Mouse (Mus musculus) forebrain, embryonic 15.5 days (tissue): ENCODE data around the gene Ercc6l. TPM values are rescaled to one million over a fixed set of nuclear protein-coding genes. Genes with fewer than 3 reads are reported as not detected.

Experiments used
- ATAC-seq: fragments of 200-750 bp; cut with Nextera tagmentation; replicated peaks from 2 replicates; pipeline ENCODE4 v1.8.0; 2017; ENCODE audit warnings: mild to moderate bottlenecking, moderate TSS enrichment, moderate library complexity
- H3K27ac ChIP-seq: fragments of 300-500 bp; sonication (generic); replicated peaks from 2 replicates; pipeline ENCODE4 v1.5.1; 2015; ENCODE audit warnings: mild to moderate bottlenecking, inconsistent platforms
- H3K27me3 ChIP-seq: fragments of 300-500 bp; sonication (generic); 2 replicates; pipeline ENCODE4 v1.6.1; 2015; ENCODE audit warnings: inconsistent platforms
- H3K36me3 ChIP-seq: fragments of 300-500 bp; sonication (generic); 2 replicates; pipeline ENCODE4 v1.6.1; 2015; ENCODE audit warnings: mild to moderate bottlenecking, inconsistent platforms
- H3K4me1 ChIP-seq: fragments of 300-500 bp; sonication (generic); 2 replicates; pipeline ENCODE4 v1.6.1; 2015; ENCODE audit warnings: inconsistent platforms
- H3K4me2 ChIP-seq: fragments of 300-500 bp; sonication (generic); replicated peaks from 2 replicates; pipeline ENCODE4 v1.6.1; 2015; ENCODE audit warnings: mild to moderate bottlenecking, inconsistent platforms
- H3K4me3 ChIP-seq: fragments of 300-500 bp; sonication (generic); 2 replicates; pipeline ENCODE4 v1.5.1; 2015; ENCODE audit warnings: mild to moderate bottlenecking, inconsistent platforms
- H3K9ac ChIP-seq: fragments of 300-500 bp; sonication (generic); replicated peaks from 2 replicates; pipeline ENCODE4 v1.6.1; 2015; ENCODE audit warnings: mild to moderate bottlenecking, inconsistent platforms
- H3K9me3 ChIP-seq: fragments of 300-500 bp; sonication (generic); 2 replicates; pipeline ENCODE4 v1.6.1; 2016; ENCODE audit warnings: inconsistent platforms
- WGBS: fragments of 180-500 bp; shearing (Covaris S2); methylation state at CpG from one replicate; pipeline ENCODE4 v1.1.7; 2015; ENCODE audit warnings: mixed read lengths; 5-methylcytosine and 5-hydroxymethylcytosine counted together
- polyA plus RNA-seq: library from polyadenylated mRNA; unstranded; fragments of >200 nt; fragmentation: Nextera tagmentation; extraction: Ambion mirVana; gene quantifications from 2 replicates; pipeline ENCODE4 v1.2.1, GENCODE M21; 2015

The Ercc6l gene
- polyA plus RNA-seq, 1 experiment from 2014 or later: 4.8 TPM

DNA sequence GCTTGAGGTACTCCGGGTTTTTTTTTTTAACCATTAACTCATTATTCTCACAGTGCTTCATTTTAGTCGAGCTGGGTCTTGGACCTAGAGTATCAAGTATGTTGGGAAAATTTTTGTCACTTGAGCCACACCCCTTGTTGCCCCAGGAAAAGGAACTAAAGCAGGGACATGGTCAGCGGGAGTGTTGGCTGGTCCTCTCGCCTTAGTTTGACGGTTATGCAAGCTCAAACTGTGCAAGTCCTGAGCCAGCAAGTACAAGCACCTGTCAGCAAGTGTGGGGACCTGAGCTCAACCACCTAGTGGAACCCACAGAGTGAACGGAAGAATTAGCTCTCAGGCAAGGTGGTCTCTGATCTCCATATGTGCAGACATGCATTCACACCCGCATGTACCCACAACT lies 55.0 kb downstream of the Ercc6l start:
- 53% methylated on average over 7 of the region's 7 CpGs for WGBS
- Histone ChIP-seq H3K4me2 (no peak overlapping the region), H3K27ac (no peak overlapping the region), H3K4me1 (no peaks in the 10 kb centered on the region), H3K4me3 (no peak overlapping the region), H3K9ac (no peak overlapping the region), H3K9me3 (no peaks in the 10 kb centered on the region), H3K36me3 (no peaks in the 10 kb centered on the region), H3K27me3 (no peaks in the 10 kb centered on the region)
- ATAC-seq: no peak

- no peak for ATAC-seq
- 72% methylated on average over 7 of the region's 7 CpGs for WGBS
These were observed 62.4 kb downstream of the Ercc6l start for GRCm38 (mm10) chrX:102094381-102094904.

More at GRCm38 (mm10) chrX:102094381-102094904, 62.4 kb downstream of the Ercc6l start:
- Histone ChIP-seq H3K9ac (no peak overlapping the region), H3K27ac (no peak overlapping the region), H3K27me3 (no peaks in the 10 kb centered on the region), H3K4me2 (no peak overlapping the region), H3K4me3 (no peak overlapping the region), H3K9me3 (no peaks in the 10 kb centered on the region), H3K36me3 (no peaks in the 10 kb centered on the region), H3K4me1 (no peaks in the 10 kb centered on the region)

Other genes with a start within 250 kb of the Ercc6l start
- 6.3 and 7.5 TPM in 2 replicates for gene Rtl5, start 85.8 kb downstream of the Ercc6l start, polyA plus RNA-seq
- gene Pin4, start 37.6 kb downstream of the Ercc6l start, polyA plus RNA-seq: 61.5 and 71.5 TPM in 2 replicates
- 464 and 469 TPM in 2 replicates for gene Rps4x, start 32.3 kb upstream of the Ercc6l start, polyA plus RNA-seq
- 7.0 and 8.7 TPM in 2 replicates for gene Cited1, start 95.1 kb upstream of the Ercc6l start, polyA plus RNA-seq